Mouse (Mus musculus) lung, adult 2 months (tissue): ENCODE data around the gene A730061H03Rik.

Experiments
- CTCF ChIP-seq: fragments of 200-500 bp; IDR thresholded peaks from 2 replicates; pipeline ENCODE4 v1.5.1; 2011; ENCODE audit warnings: mild to moderate bottlenecking, low read length, control low read depth; ENCODE audit not compliant: insufficient read depth
- POLR2A ChIP-seq: fragments of 200-500 bp; IDR thresholded peaks from 2 replicates; pipeline ENCODE4 v1.6.1; 2011; ENCODE audit warnings: low read depth, mild to moderate bottlenecking, control low read depth, low read length, borderline replicate concordance; ENCODE audit errors: extremely low read depth

DNA sequence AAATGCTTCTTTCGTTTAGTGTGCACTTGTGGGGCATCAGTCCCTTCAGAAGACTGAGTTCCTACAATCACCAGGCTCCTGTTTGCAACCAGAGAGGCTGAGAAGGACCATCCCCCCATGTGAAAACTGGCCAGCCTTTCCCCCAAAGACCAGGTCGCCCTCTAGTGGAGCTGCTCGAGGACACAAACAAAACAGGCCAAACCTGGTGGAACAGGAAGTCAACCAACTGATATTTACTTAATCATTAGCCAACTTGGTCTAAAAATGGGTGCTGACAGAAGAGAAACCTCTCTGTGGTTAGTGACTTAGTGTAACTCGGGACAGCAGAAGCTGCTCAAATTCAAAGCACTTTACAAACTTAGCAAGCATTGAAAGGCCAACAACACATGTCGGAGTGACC lies 3.2 kb downstream of the A730061H03Rik start:
- TF ChIP-seq CTCF = peak; percentile 90
- no peak for TF ChIP-seq POLR2A
